Mouse (Mus musculus) cerebellum, adult 11 months (tissue): ENCODE data around the gene Scd3.

ENCODE experiments used
- DNase-seq: peaks from one replicate; pipeline ENCODE4 v3.0.0; 2022

Gene Scd3

DNA sequence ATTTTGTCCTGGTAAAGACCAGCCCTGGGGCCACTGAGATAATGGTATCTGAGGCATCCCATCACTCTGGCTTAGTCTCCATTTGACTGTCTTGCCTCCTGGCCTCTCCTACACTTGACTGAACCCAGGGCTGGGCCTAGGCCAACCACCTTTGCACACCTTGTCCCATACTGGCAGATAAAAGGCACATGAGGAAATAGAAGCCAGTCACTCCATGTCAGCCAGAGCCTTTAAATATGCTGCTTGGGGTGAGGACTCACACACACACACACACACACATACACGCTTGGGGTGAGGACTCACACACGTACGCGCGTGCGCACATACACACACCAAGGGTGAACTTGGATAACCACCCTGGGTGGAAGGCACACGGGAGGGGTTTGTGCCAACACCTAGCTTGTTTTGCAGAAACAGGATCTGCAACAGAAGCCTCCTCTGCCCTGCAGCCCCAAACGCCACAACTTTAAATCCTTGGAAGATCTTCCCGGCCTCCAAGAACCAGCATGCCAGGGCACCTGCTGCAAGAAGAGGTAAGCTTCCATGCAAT lies at the start of gene Scd3:
Gene Scd3, plus strand, starts transcription at position 255 of the 550 bp plus-strand sequence.
- DNase-seq: no peak

DNA sequence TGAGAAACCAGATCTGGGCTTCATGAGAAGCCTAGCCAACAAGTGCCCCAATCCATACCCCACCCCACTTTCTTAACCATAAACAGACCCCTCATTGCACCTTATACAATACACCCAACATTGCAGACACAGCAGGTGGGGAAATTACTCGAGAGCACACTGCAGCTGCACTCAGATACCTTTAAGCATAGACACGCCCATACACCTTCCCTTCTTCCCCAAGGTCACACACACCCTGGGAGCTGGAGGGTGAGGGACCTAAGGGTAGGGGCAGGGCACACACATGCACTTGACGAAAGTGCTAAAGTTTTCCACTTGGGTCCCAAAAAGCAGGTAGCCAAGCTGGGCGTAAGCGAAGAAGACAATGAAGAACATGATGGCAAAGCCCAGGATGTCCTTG lies 49.3 kb upstream of the Scd3 start:
- DNase-seq: no peak

- DNase-seq: no peak
Observed at GRCm38 (mm10) chr19:44157005-44157404, 46.1 kb upstream of the Scd3 start.

DNA sequence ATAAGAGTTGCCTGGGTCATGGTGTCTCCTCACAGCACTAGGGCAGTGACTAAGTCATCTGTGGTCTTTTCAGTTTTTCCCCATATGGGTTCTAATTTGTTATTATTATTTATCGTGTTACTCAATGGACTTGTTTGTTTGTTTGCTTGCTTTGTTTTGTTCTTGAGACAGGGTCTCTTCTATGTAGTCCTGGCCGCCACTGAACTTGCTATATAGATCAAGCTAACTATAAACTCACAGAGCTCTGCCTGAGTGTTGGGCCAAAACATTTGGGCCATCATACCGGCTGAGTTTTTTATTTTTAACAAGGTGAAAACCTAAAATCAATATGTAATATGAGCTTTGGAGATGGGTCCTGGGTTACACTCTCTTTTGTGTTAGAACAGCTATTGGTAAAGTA lies 43.7 kb upstream of the Scd3 start:
- DNase-seq: no peak

GRCm38 (mm10) chr19:44161515-44161914 lies 41.6 kb upstream of the Scd3 start:
- no peak for DNase-seq

- no peak for DNase-seq
Observed at GRCm38 (mm10) chr19:44174835-44175234, 28.2 kb upstream of the Scd3 start.

GRCm38 (mm10) chr19:44176741-44177140 lies 26.3 kb upstream of the Scd3 start:
- no peak for DNase-seq

DNA sequence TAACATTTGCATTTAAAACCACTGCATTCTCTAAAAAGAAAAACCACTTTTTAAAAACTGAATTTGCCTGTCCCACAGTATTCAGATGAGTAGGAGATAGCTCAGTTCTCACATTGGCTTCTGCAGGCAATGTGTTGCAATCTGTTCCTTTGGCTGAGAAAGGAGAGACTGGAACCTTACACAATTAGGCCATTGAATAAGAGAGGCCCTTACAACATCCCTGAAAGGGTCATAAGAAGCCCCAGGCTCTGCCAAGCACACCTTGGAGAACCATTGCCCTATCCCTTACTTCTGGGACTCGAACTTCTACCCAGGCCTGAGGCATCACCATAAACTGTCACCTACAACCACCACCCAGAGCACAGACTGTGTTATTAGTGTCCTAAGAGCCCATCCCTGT lies 22.6 kb upstream of the Scd3 start:
- no peak for DNase-seq

DNA sequence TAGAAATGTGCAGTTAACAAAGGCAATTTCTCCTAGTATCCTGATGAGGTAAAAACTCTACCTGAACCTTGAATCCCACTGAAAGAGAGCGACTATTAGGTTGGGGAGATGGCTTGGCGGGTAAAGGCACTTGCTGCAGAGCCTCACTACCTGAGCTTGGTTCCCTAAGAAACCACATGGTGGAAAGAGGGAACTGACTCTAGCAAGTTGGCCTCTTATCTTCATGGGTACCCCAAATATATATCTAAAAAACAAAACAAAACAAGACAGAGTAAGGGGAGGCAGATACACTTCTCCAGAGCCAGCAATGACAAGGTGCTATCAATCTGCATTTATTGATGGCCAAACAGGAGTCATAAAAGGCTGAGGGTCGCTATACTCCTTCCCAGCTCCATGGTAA lies 19.1 kb upstream of the Scd3 start:
- no peak for DNase-seq

GRCm38 (mm10) chr19:44189056-44189455 lies 14.0 kb upstream of the Scd3 start:
- DNase-seq: no peak

DNA sequence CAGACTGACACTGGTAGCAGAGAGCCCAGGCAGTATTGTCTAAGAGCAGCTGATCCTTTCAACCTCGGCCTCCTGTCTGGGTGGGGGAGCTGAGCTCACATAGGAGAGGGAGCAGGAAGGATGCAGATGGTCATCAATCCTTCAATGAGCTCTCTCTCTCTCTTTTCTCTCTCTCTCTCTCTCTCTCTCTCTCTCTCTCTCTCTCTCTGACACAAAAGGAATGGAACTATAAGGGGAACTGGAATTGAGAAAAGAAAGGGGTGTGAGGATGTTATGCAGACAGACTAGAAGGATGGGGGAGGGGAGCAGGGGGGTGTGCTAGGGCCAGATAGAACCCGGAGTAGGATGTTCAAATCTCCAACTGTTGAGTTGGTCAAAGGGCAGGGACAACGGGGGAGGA lies 10.7 kb upstream of the Scd3 start, which contains the start of gene Pkd2l1:
Gene Pkd2l1, minus strand, starts transcription at position 101 of the 400 bp plus-strand sequence.
- no peak for DNase-seq

- DNase-seq: no peak
Observed at GRCm38 (mm10) chr19:44193906-44194305, 9.2 kb upstream of the Scd3 start.

DNA sequence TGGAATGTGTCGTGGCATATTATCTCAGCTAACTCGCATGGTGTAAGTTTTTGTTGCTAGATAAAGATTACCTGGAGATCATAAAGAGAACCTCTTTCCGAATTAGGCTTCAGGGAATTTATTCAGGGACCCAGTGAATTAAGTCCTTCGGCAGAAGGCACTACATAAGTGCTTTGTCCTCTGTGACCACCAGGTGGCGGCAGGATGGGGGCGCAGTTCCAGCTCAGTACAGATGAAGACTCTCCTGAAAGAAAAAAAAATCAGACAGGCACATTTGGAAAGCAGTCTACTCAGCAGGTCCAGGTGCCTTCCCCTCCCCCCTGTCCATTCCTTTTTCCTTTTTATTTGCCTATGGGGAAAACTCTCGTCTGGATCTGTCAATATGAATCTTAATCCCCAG lies 7.9 kb upstream of the Scd3 start:
- DNase-seq: peak; percentile 67

DNA sequence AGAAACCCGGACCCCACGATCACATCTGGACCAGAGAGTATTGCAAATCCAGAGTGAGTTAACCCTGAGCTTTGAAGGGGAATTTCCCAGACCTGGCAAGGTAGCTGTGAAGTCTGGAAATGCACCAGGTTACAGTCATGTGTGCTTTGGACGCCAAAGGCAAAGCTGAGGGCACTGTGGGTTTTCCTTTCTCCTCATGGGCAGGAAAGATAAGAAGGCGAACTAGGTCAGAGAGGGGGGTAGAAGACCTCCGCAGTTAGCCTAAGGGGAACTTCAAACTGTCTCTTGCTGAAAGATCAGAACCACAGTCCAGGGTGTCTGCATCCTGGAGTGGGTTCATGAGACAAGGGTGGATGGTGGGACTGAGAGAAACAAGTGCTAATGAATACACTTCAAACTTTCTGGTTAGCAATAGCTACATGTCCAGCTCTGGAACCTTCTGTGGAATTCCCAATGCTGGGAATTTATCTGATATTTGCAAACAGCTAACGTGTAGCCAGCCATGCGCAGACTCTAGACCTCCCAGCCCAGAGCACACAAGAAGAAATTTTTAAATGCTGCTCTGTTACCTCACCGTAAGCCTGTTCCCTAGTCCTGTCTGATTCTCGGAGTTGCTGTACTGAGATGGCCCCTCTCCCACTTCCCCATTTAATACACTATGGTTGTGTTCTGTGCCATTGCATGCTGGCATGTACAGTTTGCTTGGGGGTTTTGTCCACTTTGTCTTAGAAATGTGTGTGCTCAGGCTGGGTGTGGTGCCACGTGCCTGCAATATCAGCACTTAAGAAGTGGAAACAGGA lies 5.8 kb upstream of the Scd3 start:
- no peak for DNase-seq

DNA sequence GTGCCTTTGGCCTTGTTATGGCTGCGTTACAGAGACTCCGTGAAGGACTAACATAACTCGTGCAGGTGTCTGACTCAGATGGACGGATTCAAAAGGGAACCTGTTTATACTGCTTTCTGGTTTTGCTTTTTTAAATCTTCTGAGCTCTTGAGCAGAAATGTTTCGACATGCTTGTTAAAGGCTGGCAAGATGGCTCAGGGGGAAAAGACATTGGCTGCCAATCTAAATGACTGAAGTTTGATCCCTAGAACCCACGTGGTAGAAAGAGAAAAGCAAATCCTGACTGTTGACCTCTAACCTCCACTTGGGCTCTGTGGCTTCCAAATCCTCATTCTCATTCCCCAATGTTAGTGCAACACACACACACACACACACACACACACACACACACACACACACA lies 4.6 kb upstream of the Scd3 start:
- no peak for DNase-seq

- no peak for DNase-seq
Observed at GRCm38 (mm10) chr19:44198964-44199363, 4.1 kb upstream of the Scd3 start.

GRCm38 (mm10) chr19:44207079-44207478 lies 4.0 kb downstream of the Scd3 start:
- no peak for DNase-seq

DNA sequence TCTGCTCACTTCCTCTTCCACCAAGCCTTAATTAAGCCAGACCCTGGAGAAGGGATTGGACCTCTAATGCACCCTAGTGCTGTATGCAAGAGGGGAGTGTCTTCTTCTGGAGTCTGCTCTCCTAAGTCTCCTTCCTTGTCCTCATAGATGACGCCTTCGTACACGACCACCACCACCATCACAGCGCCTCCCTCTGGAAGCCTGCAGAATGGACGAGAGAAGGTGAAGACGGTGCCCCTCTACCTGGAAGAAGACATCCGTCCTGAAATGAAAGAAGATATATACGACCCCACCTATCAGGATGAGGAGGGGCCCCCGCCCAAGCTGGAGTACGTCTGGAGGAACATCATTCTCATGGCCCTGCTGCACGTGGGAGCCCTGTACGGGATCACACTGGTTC lies 12.2 kb downstream of the Scd3 start:
- no peak for DNase-seq

DNA sequence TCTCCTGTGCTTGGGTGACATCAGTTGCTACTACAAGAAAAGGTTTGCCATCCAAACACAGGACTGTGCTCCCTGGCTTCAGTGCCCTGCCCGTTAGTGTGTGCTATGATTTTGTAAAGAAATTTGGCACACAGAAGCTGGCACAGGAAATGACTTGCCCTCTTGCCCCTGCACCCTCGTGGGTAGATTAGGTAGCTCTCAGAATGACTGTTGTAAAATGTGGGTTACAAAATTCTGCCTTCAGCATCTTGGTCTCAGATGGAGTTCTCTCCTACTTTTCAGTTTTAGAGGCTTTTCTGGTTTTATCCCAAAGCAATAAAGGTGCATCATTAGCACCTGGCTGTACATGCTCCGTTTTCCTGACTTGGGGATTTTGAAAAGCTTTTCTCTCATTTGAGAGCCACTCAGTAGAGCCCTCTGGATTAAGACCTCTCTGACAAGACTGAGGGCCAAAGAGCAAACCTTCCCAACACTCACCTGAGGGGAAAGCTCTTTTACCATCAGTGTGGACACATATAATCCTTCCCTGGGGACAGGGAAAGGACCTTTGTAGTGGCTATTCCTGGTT lies 15.0 kb downstream of the Scd3 start:
- DNase-seq: no peak

GRCm38 (mm10) chr19:44225728-44226127 lies 22.7 kb downstream of the Scd3 start:
- no peak for DNase-seq

DNA sequence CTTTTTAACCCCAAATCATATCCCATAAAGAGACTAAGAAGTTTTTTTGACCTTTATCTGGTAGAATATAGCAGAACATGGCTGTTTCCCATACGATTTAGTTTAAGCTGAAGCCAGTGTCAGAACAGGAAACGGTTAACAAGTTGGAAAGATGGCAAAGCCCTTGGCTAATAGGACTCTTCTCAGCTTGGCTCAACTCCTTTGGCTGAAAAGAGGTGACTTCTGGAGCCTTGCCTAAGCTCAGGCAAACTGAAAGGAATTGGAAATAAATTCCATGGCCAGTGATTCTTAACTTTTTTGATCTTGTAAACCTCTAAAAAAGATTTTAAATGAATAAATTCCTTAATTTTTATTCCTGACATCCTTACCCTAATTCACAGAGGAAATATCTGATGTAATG lies 26.7 kb downstream of the Scd3 start:
- no peak for DNase-seq

DNA sequence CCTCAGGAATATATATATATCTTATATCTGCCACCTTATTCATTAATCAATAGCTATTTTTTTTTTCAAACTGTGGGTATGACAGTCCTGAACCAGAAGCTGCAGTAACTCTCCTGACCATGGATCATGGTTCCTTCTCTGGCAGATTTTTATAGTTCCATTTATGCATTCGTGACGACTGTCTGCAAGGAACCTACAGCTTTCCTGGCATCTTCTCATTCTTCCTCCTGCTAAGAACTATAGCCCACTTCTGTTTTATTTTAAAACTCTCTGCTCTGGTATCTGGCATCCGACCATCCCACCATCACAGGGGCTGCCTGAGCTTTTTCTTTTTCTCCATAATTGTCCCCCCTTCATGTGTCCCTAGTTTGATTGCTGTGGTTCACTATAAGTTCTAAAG lies 27.1 kb downstream of the Scd3 start:
- DNase-seq: no peak

DNA sequence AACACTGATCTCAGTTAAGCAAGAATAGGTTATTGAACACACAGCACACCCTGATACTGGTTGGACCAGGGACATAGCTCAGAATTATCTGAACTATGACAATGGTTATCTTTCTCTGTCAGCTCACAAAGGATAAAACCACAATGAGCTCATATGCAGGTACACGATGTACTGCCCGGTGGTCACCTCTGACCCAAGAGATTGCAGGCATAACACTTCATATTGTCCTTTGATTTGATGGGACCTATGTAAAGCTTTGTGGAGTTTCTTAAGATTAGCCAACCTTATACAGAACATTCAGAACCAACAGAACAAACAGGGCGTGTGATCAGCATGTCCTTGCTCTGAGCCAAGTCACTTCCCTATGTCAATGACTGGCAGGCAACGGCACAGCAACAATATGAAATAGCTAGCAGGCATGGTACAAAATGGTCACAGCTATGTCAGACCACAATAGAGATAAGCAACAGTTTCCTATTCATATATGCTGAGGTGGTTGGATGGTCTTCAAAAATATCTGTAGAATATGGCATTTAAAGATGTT lies 28.6 kb downstream of the Scd3 start:
- no peak for DNase-seq

GRCm38 (mm10) chr19:44237471-44238006 lies 34.5 kb downstream of the Scd3 start:
- no peak for DNase-seq
